Mouse (Mus musculus) cortical plate, adult 2 months (tissue): ENCODE measurements at regions not wholly inside any gene's neighbourhood (a gene's known extent, or its start where the extent isn't known, plus 50 kb on each side); places are given as distances from the start of the nearest gene placed in this dataset.

Source experiments
- CTCF ChIP-seq: fragments of 200-500 bp; IDR thresholded peaks from 2 replicates; pipeline ENCODE4 v1.5.1; 2011; ENCODE audit warnings: mild to moderate bottlenecking, control low read depth, low read length; ENCODE audit not compliant: insufficient read depth; ENCODE audit errors: extremely low read depth
- POLR2A ChIP-seq: fragments of 200-500 bp; IDR thresholded peaks from 2 replicates; pipeline ENCODE4 v1.6.1; 2011; ENCODE audit warnings: mild to moderate bottlenecking, low read length, control low read depth; ENCODE audit not compliant: insufficient read depth; ENCODE audit errors: extremely low read depth

DNA sequence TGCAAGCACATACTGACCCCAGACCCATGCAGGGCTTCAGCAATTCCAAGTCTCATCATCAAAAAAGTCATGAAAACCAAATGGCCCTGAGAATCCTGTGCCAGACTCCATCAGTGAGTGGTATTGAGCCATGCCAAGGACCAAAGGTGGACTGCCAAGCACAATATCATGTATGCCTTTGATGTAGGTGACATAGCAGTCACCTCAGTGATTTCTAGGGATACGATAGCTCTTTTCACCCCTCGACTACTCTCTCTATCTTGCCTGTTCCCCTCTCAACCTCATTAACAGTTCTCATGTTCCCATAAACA, 807.4 kb upstream of the Tbl1xr1 start:
- TF ChIP-seq POLR2A, result no peak
- TF ChIP-seq CTCF, result no peak
